Mouse (Mus musculus): ENCODE data around the gene Snx6. TPM values are rescaled to one million over a fixed set of nuclear protein-coding genes. Genes with fewer than 3 reads are reported as not detected.

Snx6 gene
- polyA plus RNA-seq, 1 experiment = 26.2 TPM

DNA sequence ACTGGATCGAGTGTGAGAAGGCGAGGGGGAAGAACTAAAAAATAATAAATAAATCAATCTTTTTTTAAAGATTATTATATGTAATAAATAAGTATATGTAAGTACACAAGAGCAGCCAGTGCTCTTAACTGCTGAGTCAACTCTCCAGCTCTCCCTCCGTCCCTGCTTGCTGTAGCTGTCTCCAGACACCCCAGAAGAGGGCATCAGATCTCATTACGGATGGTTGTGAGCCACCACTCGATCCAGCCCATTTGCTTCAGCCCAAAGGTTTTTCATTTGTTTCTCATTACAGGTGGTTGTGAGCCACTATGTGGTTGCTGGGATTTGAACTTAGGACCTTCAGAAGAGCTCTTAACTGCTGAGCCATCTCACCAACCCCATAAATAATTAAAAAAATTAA lies 34.4 kb upstream of the Snx6 start:
- Histone ChIP-seq H3K4me2 (ENCODE audit: low read depth) (no peak overlapping the region), H3ac (ENCODE audit: control insufficient read depth, insufficient read length) (no peak overlapping the region), H3K36me3 (ENCODE audit: control insufficient read depth, insufficient read depth) (no peaks in the 10 kb centered on the region), H3K4me3 (no peak overlapping the region), H3K27me3 (ENCODE audit: control insufficient read depth, insufficient read depth, insufficient read length) (no peaks in the 10 kb centered on the region), H3K79me2 (ENCODE audit: control insufficient read depth, insufficient read depth) (no peaks in the 10 kb centered on the region)
- TF ChIP-seq REST (IDR thresholded peaks at IDR 0.05; ENCODE audit: insufficient read depth, insufficient read length) (no peak), TCF12 (IDR thresholded peaks at IDR 0.05; ENCODE audit: insufficient read depth, poor library complexity, severe bottlenecking) (no peak), CEBPB (IDR thresholded peaks at IDR 0.05; ENCODE audit: insufficient read depth, poor library complexity, severe bottlenecking) (no peak), POLR2A (IDR thresholded peaks at IDR 0.05; ENCODE audit: insufficient read length, low read depth) (no peak), SRF (IDR thresholded peaks at IDR 0.05; ENCODE audit: control insufficient read depth, insufficient read length, low read depth) (no peak), USF1 (IDR thresholded peaks at IDR 0.05; ENCODE audit: low read depth) (no peak), TCF3 (IDR thresholded peaks at IDR 0.05; ENCODE audit: insufficient read length, low read depth) (no peak), MAX (IDR thresholded peaks at IDR 0.05; ENCODE audit: low read depth) (no peak)

- Histone ChIP-seq H3K27me3 (ENCODE audit: control insufficient read depth, insufficient read depth, insufficient read length) (no peaks in the 10 kb centered on the region), H3ac (ENCODE audit: control insufficient read depth, insufficient read length) (no peak overlapping the region), H3K36me3 (ENCODE audit: control insufficient read depth, insufficient read depth) (no peaks in the 10 kb centered on the region), H3K4me3 (no peak overlapping the region), H3K4me2 (ENCODE audit: low read depth) (no peak overlapping the region), H3K79me2 (ENCODE audit: control insufficient read depth, insufficient read depth) (no peaks in the 10 kb centered on the region)
- TF ChIP-seq POLR2A (IDR thresholded peaks at IDR 0.05; ENCODE audit: insufficient read length, low read depth) = no peak
- no peak for TF ChIP-seq SRF (IDR thresholded peaks at IDR 0.05; ENCODE audit: control insufficient read depth, insufficient read length, low read depth)
- TF ChIP-seq REST (IDR thresholded peaks at IDR 0.05; ENCODE audit: insufficient read depth, insufficient read length) = no peak
- no peak for TF ChIP-seq CEBPB (IDR thresholded peaks at IDR 0.05; ENCODE audit: insufficient read depth, poor library complexity, severe bottlenecking)
- no peak for TF ChIP-seq MYOG (IDR thresholded peaks at IDR 0.05; ENCODE audit: control insufficient read depth in 1 of 3, insufficient read depth in 1 of 3, insufficient read length in 2 of 3, low read depth in 2 of 3)
- no peak for TF ChIP-seq MYOD1 (IDR thresholded peaks at IDR 0.05; ENCODE audit: control insufficient read depth in 1 of 3, insufficient read length in 2 of 3, low read depth in 2 of 3)
These were observed 32.5 kb upstream of the Snx6 start for GRCm38 (mm10) chr12:54828043-54828442.

- no peak overlapping the region for H3K4me2 ChIP-seq (ENCODE audit: low read depth)
- no peaks in the 10 kb centered on the region for H3K79me2 ChIP-seq (ENCODE audit: control insufficient read depth, insufficient read depth)
- no peak overlapping the region for H3K4me3 ChIP-seq
- TF ChIP-seq POLR2AphosphoS2 (IDR thresholded peaks at IDR 0.05; ENCODE audit: insufficient read length, low read depth) = no peak
- TF ChIP-seq MYOD1 (IDR thresholded peaks at IDR 0.05; ENCODE audit: control insufficient read depth in 1 of 3, insufficient read length in 2 of 3, low read depth in 2 of 3) = no peak
- TF ChIP-seq E2F4 (IDR thresholded peaks at IDR 0.05; ENCODE audit: insufficient read depth) = no peak
- TF ChIP-seq MAX (IDR thresholded peaks at IDR 0.05; ENCODE audit: low read depth) = no peak
- TF ChIP-seq USF1 (IDR thresholded peaks at IDR 0.05; ENCODE audit: low read depth) = no peak
- no peaks in the 10 kb centered on the region for H3K36me3 ChIP-seq (ENCODE audit: control insufficient read depth, insufficient read depth)
- H3ac ChIP-seq (ENCODE audit: control insufficient read depth, insufficient read length) = no peak overlapping the region
- H3K27me3 ChIP-seq (ENCODE audit: control insufficient read depth, insufficient read depth, insufficient read length) = no peaks in the 10 kb centered on the region
These were observed 29.7 kb upstream of the Snx6 start for GRCm38 (mm10) chr12:54825202-54825601.

DNA sequence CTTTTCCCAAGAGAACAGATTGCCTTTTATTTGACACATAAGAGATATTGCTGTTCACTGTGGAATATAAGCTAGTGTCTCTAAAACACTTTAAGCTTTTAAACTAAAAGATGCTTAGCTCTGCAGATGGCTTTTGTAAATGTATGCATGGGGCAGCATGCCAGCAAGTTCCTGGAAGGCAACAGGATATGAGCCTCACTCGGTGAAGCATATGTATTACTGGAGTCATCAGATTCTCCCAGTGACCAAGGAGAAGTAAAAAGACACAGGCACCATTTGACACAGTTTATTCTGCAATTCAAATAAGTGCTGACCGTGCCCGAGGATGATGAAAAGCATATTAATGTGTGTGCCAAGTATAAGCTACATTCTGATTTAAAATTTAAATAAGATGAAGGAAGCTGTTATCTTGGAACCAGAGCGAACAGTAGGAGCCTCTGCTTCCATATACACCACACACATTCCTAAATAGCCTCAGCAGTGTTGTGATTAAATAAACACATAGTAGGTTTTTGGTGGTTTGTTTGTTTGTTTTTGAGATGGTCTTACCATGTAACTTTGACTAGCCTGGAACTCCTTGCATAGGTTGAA lies 27.4 kb upstream of the Snx6 start:
- H3K36me3 ChIP-seq (ENCODE audit: control insufficient read depth, insufficient read depth) = no peaks in the 10 kb centered on the region
- H3K79me2 ChIP-seq (ENCODE audit: control insufficient read depth, insufficient read depth) = no peaks in the 10 kb centered on the region
- H3ac ChIP-seq (ENCODE audit: control insufficient read depth, insufficient read length) = no peak overlapping the region
- TF ChIP-seq MAX (IDR thresholded peaks at IDR 0.05; ENCODE audit: low read depth) (no peak), E2F4 (IDR thresholded peaks at IDR 0.05; ENCODE audit: insufficient read depth) (no peak)
- H3K27me3 ChIP-seq (ENCODE audit: control insufficient read depth, insufficient read depth, insufficient read length) = no peaks in the 10 kb centered on the region
- no peak overlapping the region for H3K4me3 ChIP-seq
- no peak overlapping the region for H3K4me2 ChIP-seq (ENCODE audit: low read depth)

DNA sequence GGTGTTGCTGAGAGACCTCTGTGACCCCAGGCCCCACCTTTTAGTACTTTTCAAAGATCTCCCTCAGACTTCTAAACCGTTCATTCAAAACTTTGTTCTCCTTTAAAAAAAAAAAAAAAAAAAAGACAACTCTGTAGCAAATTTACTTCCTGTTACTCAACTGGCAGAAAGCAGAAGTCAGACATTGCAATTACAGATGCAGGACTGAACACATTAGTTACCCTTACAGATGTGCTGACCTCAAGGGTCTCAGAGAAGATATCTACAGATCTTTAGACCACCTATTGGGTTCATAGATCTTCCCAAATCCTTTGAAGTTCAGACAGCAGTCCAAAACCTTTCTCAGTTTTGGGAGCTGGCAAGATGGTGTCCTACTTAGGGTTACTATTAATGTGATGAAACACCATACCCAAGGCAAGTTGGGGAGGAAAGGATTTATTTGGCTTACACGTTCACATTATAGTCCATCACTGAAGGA lies 25.2 kb upstream of the Snx6 start:
- Histone ChIP-seq H3K27me3 (ENCODE audit: control insufficient read depth, insufficient read depth, insufficient read length) (no peaks in the 10 kb centered on the region), H3K79me2 (ENCODE audit: control insufficient read depth, insufficient read depth) (no peaks in the 10 kb centered on the region), H3K36me3 (ENCODE audit: control insufficient read depth, insufficient read depth) (no peaks in the 10 kb centered on the region), H3K4me3 (no peak overlapping the region), H3K4me2 (ENCODE audit: low read depth) (no peak overlapping the region), H3ac (ENCODE audit: control insufficient read depth, insufficient read length) (no peak overlapping the region)
- TF ChIP-seq TCF3 (IDR thresholded peaks at IDR 0.05; ENCODE audit: insufficient read length, low read depth) (no peak), POLR2AphosphoS2 (IDR thresholded peaks at IDR 0.05; ENCODE audit: insufficient read length, low read depth) (no peak), MYOG (IDR thresholded peaks at IDR 0.05; ENCODE audit: control insufficient read depth in 1 of 3, insufficient read depth in 1 of 3, insufficient read length in 2 of 3, low read depth in 2 of 3) (no peak), USF1 (IDR thresholded peaks at IDR 0.05; ENCODE audit: low read depth) (no peak), TCF12 (IDR thresholded peaks at IDR 0.05; ENCODE audit: insufficient read depth, poor library complexity, severe bottlenecking) (no peak), MAX (IDR thresholded peaks at IDR 0.05; ENCODE audit: low read depth) (no peak)
